ENCODE assay signal across 32 mouse cellular contexts in genomic region chr8:116359761-116360160, GRCm38 (mm10).
"Had no signal": no experiment of that assay in that cellular context is flagged by ENCODE, and none has a peak within 500 bp of the region (broad histone marks: within the 10 kb centered on the region; RNA-seq: fewer than 3 reads in every experiment).

No protein-coding gene starts in this region.

- H3K27ac ChIP-seq: left cerebral cortex, adult 2 months; limb, embryonic 10.5 days; limb, embryonic 12.5 days; limb, embryonic 13.5 days; limb, embryonic 15.5 days; liver, embryonic 12.5 days; liver, embryonic 13.5 days; liver, embryonic 14.5 days; liver, embryonic 15.5 days; lung, embryonic 15.5 days; macrophage; midbrain, embryonic 10.5 days; midbrain, embryonic 12.5 days; midbrain, embryonic 13.5 days; midbrain, embryonic 15.5 days; neural tube, embryonic 12.5 days had no signal

- H3K9ac ChIP-seq: limb, embryonic 12.5 days; limb, embryonic 13.5 days; limb, embryonic 15.5 days; liver, embryonic 12.5 days; liver, embryonic 13.5 days; liver, embryonic 14.5 days; liver, embryonic 15.5 days; liver, postnatal 0 days; lung, embryonic 14.5 days; lung, embryonic 15.5 days; midbrain, embryonic 12.5 days; midbrain, embryonic 13.5 days; midbrain, embryonic 15.5 days; neural tube, embryonic 12.5 days had no signal

- DNase-seq: left cerebral cortex, postnatal 4 days; liver; liver, embryonic 13.5 days; liver, postnatal 0 days; lung, adult 18-20 months; lung, adult 2 months; lung, embryonic 14.5 days; lung, postnatal 10 days; lung, postnatal 14 days; lung, postnatal 36 days; lung, postnatal 4 days; midbrain, embryonic 14.5 days had no signal

- H3K4me3 ChIP-seq: left cerebral cortex, adult 2 months; limb, embryonic 10.5 days; limb, embryonic 12.5 days; limb, embryonic 13.5 days; limb, embryonic 15.5 days; liver, embryonic 12.5 days; liver, embryonic 13.5 days; liver, embryonic 15.5 days; lung, embryonic 15.5 days; megakaryocyte, embryonic 14.5 days; midbrain, embryonic 10.5 days; midbrain, embryonic 12.5 days; midbrain, embryonic 13.5 days; midbrain, embryonic 15.5 days; myocyte; neural tube, embryonic 12.5 days had no signal

- H3K4me2 ChIP-seq: limb, embryonic 12.5 days; limb, embryonic 13.5 days; limb, embryonic 15.5 days; liver, embryonic 11.5 days; liver, embryonic 12.5 days; liver, embryonic 13.5 days; liver, embryonic 15.5 days; lung, embryonic 14.5 days; lung, embryonic 15.5 days; midbrain, embryonic 12.5 days; midbrain, embryonic 13.5 days; midbrain, embryonic 15.5 days; neural tube, embryonic 12.5 days had no signal

- H3K36me3 ChIP-seq: limb, embryonic 10.5 days; limb, embryonic 12.5 days; limb, embryonic 13.5 days; limb, embryonic 15.5 days; liver, embryonic 12.5 days; liver, embryonic 13.5 days; liver, embryonic 15.5 days; lung, embryonic 15.5 days; midbrain, embryonic 10.5 days; midbrain, embryonic 12.5 days; midbrain, embryonic 13.5 days; midbrain, embryonic 15.5 days; neural tube, embryonic 12.5 days had no signal

- H3K9me3 ChIP-seq: limb, embryonic 10.5 days; limb, embryonic 12.5 days; limb, embryonic 13.5 days; limb, embryonic 15.5 days; liver, embryonic 12.5 days; liver, embryonic 13.5 days; liver, embryonic 15.5 days; lung, embryonic 15.5 days; midbrain, embryonic 10.5 days; midbrain, embryonic 12.5 days; midbrain, embryonic 13.5 days; midbrain, embryonic 15.5 days; neural tube, embryonic 12.5 days had no signal

- ATAC-seq: liver, embryonic 12.5 days; liver, postnatal 0 days; lung, postnatal 0 days; midbrain, embryonic 13.5 days; midbrain, embryonic 15.5 days; midbrain, embryonic 16.5 days had no signal

- H3K4me1 ChIP-seq: limb, embryonic 13.5 days; limb, embryonic 15.5 days; liver, embryonic 12.5 days; liver, embryonic 13.5 days; liver, embryonic 15.5 days; lung, embryonic 15.5 days; megakaryocyte, embryonic 14.5 days; midbrain, embryonic 12.5 days; midbrain, embryonic 13.5 days; midbrain, embryonic 15.5 days; neural tube, embryonic 12.5 days had no signal

- H3K27me3 ChIP-seq: limb, embryonic 12.5 days; limb, embryonic 15.5 days; liver, embryonic 12.5 days; liver, embryonic 13.5 days; liver, embryonic 15.5 days; lung, embryonic 15.5 days; megakaryocyte, embryonic 14.5 days; midbrain, embryonic 13.5 days; neural tube, embryonic 12.5 days had no signal
